Comparison of ENCODE assay signal across 8 mouse cellular contexts in the genomic region with DNA sequence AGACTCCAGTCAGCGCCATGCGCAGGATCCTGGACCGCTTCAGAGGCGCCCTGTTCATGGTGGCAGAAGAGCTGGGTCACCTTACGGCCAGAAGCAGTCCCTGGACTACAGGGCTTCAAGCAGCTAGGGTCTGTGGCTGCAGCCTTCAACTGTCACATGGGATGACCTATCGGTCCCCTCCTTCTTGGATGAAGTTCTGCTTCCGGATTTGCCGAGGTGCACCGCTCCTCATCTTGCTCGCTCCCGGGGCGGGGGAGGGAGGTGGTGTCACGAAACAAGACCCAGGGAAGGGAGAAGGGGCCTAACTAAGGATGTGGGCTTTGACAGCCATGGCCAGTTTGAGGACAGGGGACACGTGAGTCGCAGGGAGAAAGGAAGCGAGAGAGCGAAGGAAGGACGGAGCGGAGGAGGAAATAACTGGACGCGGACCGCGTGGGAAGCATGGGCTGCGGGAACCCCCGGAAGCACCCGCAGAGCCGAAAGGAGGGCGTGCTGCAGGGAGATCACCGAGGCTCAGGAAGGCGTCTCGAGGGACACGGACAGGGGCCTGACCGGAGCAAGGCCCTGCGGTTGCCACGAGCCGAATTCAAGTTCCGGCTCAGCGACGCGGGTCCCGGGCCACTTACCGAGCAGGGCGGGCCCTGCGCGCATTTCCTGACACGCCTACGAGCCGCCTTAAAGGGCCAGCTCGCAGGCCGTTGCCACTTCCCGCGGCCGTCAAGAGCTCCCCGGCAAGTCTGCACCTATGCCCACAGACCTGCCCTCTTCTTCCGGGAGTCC. TPM values are rescaled to one million over a fixed set of nuclear protein-coding genes. Genes with fewer than 3 reads are reported as not detected.
DNase-seq lines count a peak whose midpoint lies in the region; ATAC-seq and TF ChIP-seq lines count a peak whose summit lies in the region.

No protein-coding gene starts in this region.

- peak overlapping the region; percentile 82 for H3K4me3 ChIP-seq in G1E (ENCODE audit: low read depth, low read length)
- H3K4me3 ChIP-seq in forebrain, embryonic 14.5 days (ENCODE audit: low read depth, low read length), result peak overlapping the region; percentile 70
- H3K4me3 ChIP-seq in layer of hippocampus, adult 2 months, result peak overlapping the region; percentile 82
- peak overlapping the region; percentile 75 for H3K4me3 ChIP-seq in lung, embryonic 14.5 days (ENCODE audit: low read depth, low read length)

- peak overlapping the region; percentile 96 for H3K4me2 ChIP-seq in forebrain, embryonic 14.5 days (ENCODE audit: low read length)
- peak overlapping the region; percentile 90 for H3K4me2 ChIP-seq in lung, embryonic 14.5 days

- peak; percentile 81 for DNase-seq in G1E (ENCODE audit: low spot score)
- peak; percentile 75 for DNase-seq in cerebellum, adult 11 months
- peak; percentile 89 for DNase-seq in forebrain, embryonic 14.5 days (ENCODE audit: low spot score)
- DNase-seq in heart, postnatal 14 days, result peak; percentile 83
- peak; percentile 76 to 80 for DNase-seq in layer of hippocampus, adult 2 months (ENCODE audit: low spot score in 2 of 2)
- peak; percentile 92 for DNase-seq in lung, embryonic 14.5 days
- DNase-seq in testis, postnatal 14 days (ENCODE audit: low spot score), result peak; percentile 80

- peaks cover 15% of the 10 kb centered on the region for H3K27me3 ChIP-seq in G1E (ENCODE audit: insufficient read depth, low read length)
- no peaks in the 10 kb centered on the region for H3K27me3 ChIP-seq in forebrain, embryonic 14.5 days (replicated peaks; ENCODE audit: control insufficient read depth, insufficient read depth, low read length)
- H3K27me3 ChIP-seq in lung, embryonic 14.5 days (ENCODE audit: insufficient read depth, low read length), result peaks cover 17% of the 10 kb centered on the region

- H3K27ac ChIP-seq in forebrain, embryonic 14.5 days (ENCODE audit: low read depth, low read length), result no peak overlapping the region
- H3K27ac ChIP-seq in layer of hippocampus, adult 2 months, result peak overlapping the region; percentile 91
- peak overlapping the region; percentile 36; the same call in 1 of the 2 replicates for H3K27ac ChIP-seq in lung, embryonic 14.5 days (ENCODE audit: low read depth)

- WGBS in forebrain, embryonic 14.5 days, result under 1% methylated on average over 55 of the region's 55 CpGs
- under 1% methylated on average over 55 of the region's 55 CpGs for WGBS in lung, embryonic 14.5 days

- peaks cover 78% of the 10 kb centered on the region for H3K4me1 ChIP-seq in G1E (ENCODE audit: insufficient read depth, low read depth, low read length)
- peaks cover 24% of the 10 kb centered on the region for H3K4me1 ChIP-seq in forebrain, embryonic 14.5 days (ENCODE audit: control insufficient read depth, insufficient read depth, low read length)
- H3K4me1 ChIP-seq in lung, embryonic 14.5 days (ENCODE audit: insufficient read depth), result peaks cover 5% of the 10 kb centered on the region; the same call in 1 of the 2 replicates

- no peak for TF ChIP-seq CTCF in G1E (IDR thresholded peaks at IDR 0.05; ENCODE audit: low read depth, low read length)
- TF ChIP-seq CTCF in layer of hippocampus, adult 2 months (conservative IDR thresholded peaks at IDR 0.05), result no peak
- no peak for TF ChIP-seq CTCF in lung, embryonic 14.5 days (IDR thresholded peaks at IDR 0.05; ENCODE audit: low read depth)

- intact Hi-C loops in heart, postnatal 14 days (cut with DNase I), result no loop called here

- H3K36me3 ChIP-seq in G1E (replicated peaks), result peaks cover 44% of the 10 kb centered on the region
- peaks cover 2% of the 10 kb centered on the region for H3K36me3 ChIP-seq in forebrain, embryonic 14.5 days (ENCODE audit: control insufficient read depth, insufficient read depth, low read length)
- peaks cover 8% of the 10 kb centered on the region; the same call in 1 of the 2 replicates for H3K36me3 ChIP-seq in lung, embryonic 14.5 days (ENCODE audit: insufficient read depth)

- peak; percentile 62 for ATAC-seq in G1E (ENCODE audit: extremely low read depth, insufficient number of reproducible peaks, low FRiP score, poor library complexity, severe bottlenecking)
- ATAC-seq in forebrain, embryonic 14.5 days, result peak; percentile 88
- peak; percentile 88 for ATAC-seq in lung, embryonic 14.5 days (ENCODE audit: insufficient read depth)
- ATAC-seq in neutrophil, adult 5-6 weeks (ENCODE audit: extremely low read depth, insufficient number of reproducible peaks, low FRiP score, poor library complexity, severe bottlenecking), result peak; percentile 73

- peak overlapping the region; percentile 67 for H3K9ac ChIP-seq in forebrain, embryonic 14.5 days (ENCODE audit: low read length)
- peak overlapping the region; percentile 69 for H3K9ac ChIP-seq in lung, embryonic 14.5 days

- no peaks in the 10 kb centered on the region for H3K9me3 ChIP-seq in G1E (replicated peaks)
- H3K9me3 ChIP-seq in forebrain, embryonic 14.5 days (replicated peaks; ENCODE audit: control insufficient read depth, low read length), result no peaks in the 10 kb centered on the region
- H3K9me3 ChIP-seq in lung, embryonic 14.5 days (ENCODE audit: low read depth, low read length), result no peaks in the 10 kb centered on the region

RNA-seq across cellular contexts. Expression of gene Slc35c1, which starts 1.0 kb away (rescaled TPM):
- total RNA-seq in G1E (2014; fragmentation: Nextera tagmentation), result 40.5 and 43.2 TPM in 2 replicates
- 8.9 and 11.4 TPM in 2 replicates for total RNA-seq in G1E (2017)
- 25.1 and 31.2 TPM in 2 replicates for polyA plus RNA-seq in G1E (2012)
- polyA plus RNA-seq in forebrain, embryonic 14.5 days (2014; fragmentation: Nextera tagmentation; extraction: Ambion mirVana), result 8.7 and 11.3 TPM in 2 replicates
- total RNA-seq in heart, postnatal 14 days (2021), result 1 to 10 TPM; 5.5 to 5.6 TPM
- total RNA-seq in layer of hippocampus, adult 2 months (2021), result 10 to 100 TPM; 14.0 to 15.7 TPM
- polyA plus RNA-seq in lung, embryonic 14.5 days (2014; fragmentation: Nextera tagmentation; extraction: Ambion mirVana), result 14.7 and 16.9 TPM in 2 replicates
- 21.6 TPM in 2 replicates for total RNA-seq in neutrophil, adult 5-6 weeks (2017)

RNA-seq across cellular contexts. Expression of gene Cry2, which starts 25.5 kb away (rescaled TPM):
- 28.7 and 30.6 TPM in 2 replicates for total RNA-seq in G1E (2014; fragmentation: Nextera tagmentation)
- total RNA-seq in G1E (2017), result 8.2 and 13.3 TPM in 2 replicates
- polyA plus RNA-seq in G1E (2012), result 15.8 and 18.0 TPM in 2 replicates
- polyA plus RNA-seq in forebrain, embryonic 14.5 days (2014; fragmentation: Nextera tagmentation; extraction: Ambion mirVana), result 16.1 and 24.6 TPM in 2 replicates
- total RNA-seq in heart, postnatal 14 days (2021), result 10 to 100 TPM; 20.9 to 26.6 TPM
- total RNA-seq in layer of hippocampus, adult 2 months (2021), result 100 to 1,000 TPM; 105 to 108 TPM
- polyA plus RNA-seq in lung, embryonic 14.5 days (2014; fragmentation: Nextera tagmentation; extraction: Ambion mirVana), result 19.9 and 22.0 TPM in 2 replicates
- 8.2 and 8.5 TPM in 2 replicates for total RNA-seq in neutrophil, adult 5-6 weeks (2017)

RNA-seq across cellular contexts. Expression of gene Mapk8ip1, which starts 58.3 kb away (rescaled TPM):
- total RNA-seq in G1E (2014; fragmentation: Nextera tagmentation) (not detected in 2 replicates), G1E (2017) (0.17 and 0.22 TPM in 2 replicates)
- 0.05 and 0.12 TPM in 2 replicates for polyA plus RNA-seq in G1E (2012)
- 49.3 and 54.5 TPM in 2 replicates for polyA plus RNA-seq in forebrain, embryonic 14.5 days (2014; fragmentation: Nextera tagmentation; extraction: Ambion mirVana)
- total RNA-seq in heart, postnatal 14 days (2021), result 1 to 10 TPM; 7.4 to 8.6 TPM
- 100 to 1,000 TPM; 338 to 354 TPM for total RNA-seq in layer of hippocampus, adult 2 months (2021)
- polyA plus RNA-seq in lung, embryonic 14.5 days (2014; fragmentation: Nextera tagmentation; extraction: Ambion mirVana), result 6.2 TPM in 2 replicates
- total RNA-seq in neutrophil, adult 5-6 weeks (2017), result not detected in 2 replicates

Comparison
In these comparisons a context has a peak if more than half of its experiments do, and no peak if none do; other contexts are left out.
1. RNA of gene Mapk8ip1, which starts 58.3 kb away (total RNA-seq): 338 to 354 TPM in layer of hippocampus, adult 2 months; 7.4 to 8.6 TPM in heart, postnatal 14 days, 0.17 to 0.22 TPM in G1E and not detected in neutrophil, adult 5-6 weeks; every median in the first group is over 10 times any median in the second.
2. Peak in every context shown above with its lines, with median percentiles within 50 percentile points of each other: ATAC-seq, DNase-seq and H3K4me3 ChIP-seq.